Mouse (Mus musculus): ENCODE measurements around the gene I0C0044D17Rik. TPM values are rescaled to one million over a fixed set of nuclear protein-coding genes. Genes with fewer than 3 reads are reported as not detected.

Gene I0C0044D17Rik
- polyA plus RNA-seq, 1 experiment = 0.11 TPM

GRCm38 (mm10) chr4:98831726-98832125 lies 8.1 kb upstream of the I0C0044D17Rik start:
- DNase-seq (ENCODE audit: low read depth) = peak; percentile 79

- no peak for DNase-seq (ENCODE audit: low read depth)
These were observed 3.1 kb upstream of the I0C0044D17Rik start for GRCm38 (mm10) chr4:98826701-98827100.

- DNase-seq (ENCODE audit: low read depth) = no peak
These were observed 593 bp downstream of the I0C0044D17Rik start for GRCm38 (mm10) chr4:98823047-98823446.

GRCm38 (mm10) chr4:98822478-98822877 lies 1.2 kb downstream of the I0C0044D17Rik start:
- DNase-seq (ENCODE audit: low read depth) = no peak

GRCm38 (mm10) chr4:98819216-98819755 lies 4.4 kb downstream of the I0C0044D17Rik start:
- no peak for DNase-seq (ENCODE audit: low read depth)

- no peak for DNase-seq (ENCODE audit: low read depth)
These were observed 6.3 kb downstream of the I0C0044D17Rik start, which contains the start of gene Kank4 for GRCm38 (mm10) chr4:98817184-98817911. Kank4 (minus strand) TSS chr4:98817537.

GRCm38 (mm10) chr4:98816807-98817183 lies 6.8 kb downstream of the I0C0044D17Rik start:
- no peak for DNase-seq (ENCODE audit: low read depth)

- no peak for DNase-seq (ENCODE audit: low read depth)
These were observed 17.3 kb downstream of the I0C0044D17Rik start for GRCm38 (mm10) chr4:98806306-98806705.

- no peak for DNase-seq (ENCODE audit: low read depth)
These were observed 18.2 kb downstream of the I0C0044D17Rik start for GRCm38 (mm10) chr4:98805291-98806048.

- DNase-seq (ENCODE audit: low read depth) = no peak
These were observed 19.0 kb downstream of the I0C0044D17Rik start for GRCm38 (mm10) chr4:98804476-98805134.

- no peak for DNase-seq (ENCODE audit: low read depth)
These were observed 21.9 kb downstream of the I0C0044D17Rik start for GRCm38 (mm10) chr4:98801775-98802174.

GRCm38 (mm10) chr4:98800824-98801223 lies 22.8 kb downstream of the I0C0044D17Rik start:
- no peak for DNase-seq (ENCODE audit: low read depth)

- DNase-seq (ENCODE audit: low read depth) = peak; percentile 89
These were observed 26.9 kb downstream of the I0C0044D17Rik start for GRCm38 (mm10) chr4:98796591-98797341.

GRCm38 (mm10) chr4:98795241-98795640 lies 28.4 kb downstream of the I0C0044D17Rik start:
- no peak for DNase-seq (ENCODE audit: low read depth)

GRCm38 (mm10) chr4:98793486-98793885 lies 30.2 kb downstream of the I0C0044D17Rik start:
- DNase-seq (ENCODE audit: low read depth) = no peak

- no peak for DNase-seq (ENCODE audit: low read depth)
These were observed 32.9 kb downstream of the I0C0044D17Rik start for GRCm38 (mm10) chr4:98790721-98791120.

GRCm38 (mm10) chr4:98789861-98790311 lies 33.8 kb downstream of the I0C0044D17Rik start:
- DNase-seq (ENCODE audit: low read depth) = no peak

GRCm38 (mm10) chr4:98789133-98789765 lies 34.4 kb downstream of the I0C0044D17Rik start:
- no peak for DNase-seq (ENCODE audit: low read depth)

GRCm38 (mm10) chr4:98786281-98786680 lies 37.4 kb downstream of the I0C0044D17Rik start:
- no peak for DNase-seq (ENCODE audit: low read depth)

- no peak for DNase-seq (ENCODE audit: low read depth)
These were observed 37.8 kb downstream of the I0C0044D17Rik start for GRCm38 (mm10) chr4:98785851-98786250.

- DNase-seq (ENCODE audit: low read depth) = no peak
These were observed 45.4 kb downstream of the I0C0044D17Rik start for GRCm38 (mm10) chr4:98778219-98778618.
